ENCODE assay signal across 22 mouse cellular contexts in genomic region chr12:84829109-84829724, GRCm38 (mm10). TPM values are rescaled to one million over a fixed set of nuclear protein-coding genes. Genes with fewer than 3 reads are reported as not detected.
DNase-seq lines count a peak whose midpoint lies in the region; ATAC-seq and TF ChIP-seq lines count a peak whose summit lies in the region.
"Had no signal": no experiment of that assay in that cellular context is flagged by ENCODE, and none has a peak within 500 bp of the region (broad histone marks: within the 10 kb centered on the region; RNA-seq: fewer than 3 reads in every experiment).

No protein-coding gene starts in this region.

- no peak for TF ChIP-seq EP300 in stomach, postnatal 0 days (optimal IDR thresholded peaks at IDR 0.05)

- 0 out of 2 replicates have a peak overlapping the region, but pooled peaks have one; percentile 22 for H3K27ac ChIP-seq in cerebellum, adult 2 months (ENCODE audit: insufficient read depth, low read length)
- no peak overlapping the region for H3K27ac ChIP-seq in stomach, embryonic 16.5 days (ENCODE audit: low read length)
- H3K27ac ChIP-seq in stomach, postnatal 0 days (replicated peaks), result no peak overlapping the region
- H3K27ac ChIP-seq: embryonic facial prominence, embryonic 10.5 days; embryonic facial prominence, embryonic 13.5 days; forebrain, embryonic 12.5 days; forebrain, embryonic 15.5 days; heart, adult 2 months; heart, embryonic 10.5 days; hindbrain, embryonic 12.5 days; hindbrain, embryonic 15.5 days had no signal

- H3K4me1 ChIP-seq in cerebellum, adult 2 months (ENCODE audit: control insufficient read depth, insufficient read depth, low read length), result peaks cover 47% of the 10 kb centered on the region
- no peaks in the 10 kb centered on the region for H3K4me1 ChIP-seq in stomach, embryonic 16.5 days (ENCODE audit: control insufficient read depth, insufficient read depth, low read length)
- no peaks in the 10 kb centered on the region for H3K4me1 ChIP-seq in stomach, postnatal 0 days (replicated peaks; ENCODE audit: control insufficient read depth, insufficient read depth)
- H3K4me1 ChIP-seq: forebrain, embryonic 12.5 days; forebrain, embryonic 15.5 days; hindbrain, embryonic 12.5 days had no signal

- peak in 1 of 2 experiments; percentile 15 for DNase-seq in cerebellum, adult 2 months
- no peak for DNase-seq in cerebellum, postnatal 4 days (ENCODE audit: low spot score in 2 of 2)
- DNase-seq in cerebellum, postnatal 14 days, result peak; percentile 28 to 39
- DNase-seq in cerebellum, adult 18-20 months, result no peak
- no peak for DNase-seq in stomach, postnatal 0 days (ENCODE audit: low spot score)
- DNase-seq: adrenal gland, adult 2 months; adrenal gland, postnatal 14 days; B cell, adult 2 months; embryo, embryonic 11 days; gastrocnemius, postnatal 25 days; heart, adult 2 months; kidney, adult 8-10 months had no signal

- 0 out of 2 replicates have a peak, but pooled peaks have one; percentile 11 for ATAC-seq in stomach, embryonic 16.5 days (ENCODE audit: insufficient read depth, low FRiP score)
- no peak for ATAC-seq in stomach, postnatal 0 days (ENCODE audit: low FRiP score, low TSS enrichment)
- ATAC-seq: forebrain, embryonic 15.5 days; intestine, postnatal 0 days had no signal

- no peak overlapping the region for H3K9ac ChIP-seq in stomach, embryonic 16.5 days (ENCODE audit: low read length)
- H3K9ac ChIP-seq in stomach, postnatal 0 days (ENCODE audit: low read length), result no peak overlapping the region
- H3K9ac ChIP-seq: embryonic facial prominence, embryonic 13.5 days; forebrain, embryonic 12.5 days; forebrain, embryonic 15.5 days; hindbrain, embryonic 12.5 days; hindbrain, embryonic 15.5 days had no signal

- no peaks in the 10 kb centered on the region for H3K9me3 ChIP-seq in stomach, embryonic 16.5 days (replicated peaks; ENCODE audit: control insufficient read depth, low read length)
- H3K9me3 ChIP-seq in stomach, postnatal 0 days (ENCODE audit: control insufficient read depth, low read length), result no peaks in the 10 kb centered on the region
- H3K9me3 ChIP-seq: embryonic facial prominence, embryonic 10.5 days; embryonic facial prominence, embryonic 13.5 days; forebrain, embryonic 12.5 days; forebrain, embryonic 15.5 days; heart, embryonic 10.5 days; hindbrain, embryonic 12.5 days; hindbrain, embryonic 15.5 days had no signal

- H3K4me3 ChIP-seq in cerebellum, adult 2 months (replicated peaks; ENCODE audit: insufficient read depth, low read depth, low read length), result no peak overlapping the region
- H3K4me3 ChIP-seq in stomach, embryonic 16.5 days (replicated peaks; ENCODE audit: low read length), result no peak overlapping the region
- no peak overlapping the region for H3K4me3 ChIP-seq in stomach, postnatal 0 days (ENCODE audit: low read depth, low read length)
- H3K4me3 ChIP-seq: embryonic facial prominence, embryonic 10.5 days; embryonic facial prominence, embryonic 13.5 days; erythroblast, embryonic 14.5 days; forebrain, embryonic 12.5 days; forebrain, embryonic 15.5 days; heart, adult 2 months; heart, embryonic 10.5 days; hindbrain, embryonic 12.5 days; hindbrain, embryonic 15.5 days had no signal

- WGBS in cerebellum, adult 2 months, result 84% methylated on average over 20 of the region's 20 CpGs
- 75% methylated on average over 20 of the region's 20 CpGs for WGBS in stomach, embryonic 16.5 days
- WGBS in stomach, postnatal 0 days, result 83% methylated on average over 20 of the region's 20 CpGs

- no peak overlapping the region for H3K4me2 ChIP-seq in stomach, embryonic 16.5 days (ENCODE audit: low read depth, low read length)
- no peak overlapping the region for H3K4me2 ChIP-seq in stomach, postnatal 0 days (replicated peaks; ENCODE audit: low read depth)
- H3K4me2 ChIP-seq: embryonic facial prominence, embryonic 13.5 days; forebrain, embryonic 12.5 days; forebrain, embryonic 15.5 days; hindbrain, embryonic 12.5 days; hindbrain, embryonic 15.5 days had no signal

- TF ChIP-seq POLR2A in cerebellum, adult 2 months (IDR thresholded peaks at IDR 0.05; ENCODE audit: borderline replicate concordance, insufficient read depth, low read length), result no peak

- H3K36me3 ChIP-seq in stomach, embryonic 16.5 days (ENCODE audit: control insufficient read depth, insufficient read depth, low read length), result no peaks in the 10 kb centered on the region
- no peaks in the 10 kb centered on the region for H3K36me3 ChIP-seq in stomach, postnatal 0 days (ENCODE audit: control insufficient read depth, insufficient read depth, low read length)
- H3K36me3 ChIP-seq: embryonic facial prominence, embryonic 10.5 days; embryonic facial prominence, embryonic 13.5 days; forebrain, embryonic 12.5 days; forebrain, embryonic 15.5 days; heart, embryonic 10.5 days; hindbrain, embryonic 12.5 days; hindbrain, embryonic 15.5 days had no signal

- no peak for TF ChIP-seq CTCF in cerebellum, adult 2 months (IDR thresholded peaks at IDR 0.05; ENCODE audit: borderline replicate concordance, insufficient read depth, low read depth, low read length)
- TF ChIP-seq CTCF in stomach, postnatal 0 days (IDR thresholded peaks at IDR 0.05; ENCODE audit: low read depth), result no peak

- H3K27me3 ChIP-seq in cerebellum, adult 2 months (ENCODE audit: control insufficient read depth, insufficient read depth, low read length), result no peaks in the 10 kb centered on the region
- H3K27me3 ChIP-seq in stomach, embryonic 16.5 days (ENCODE audit: control insufficient read depth, insufficient read depth, low read length), result no peaks in the 10 kb centered on the region
- H3K27me3 ChIP-seq in stomach, postnatal 0 days (ENCODE audit: control insufficient read depth, insufficient read depth, low read length), result no peaks in the 10 kb centered on the region
- H3K27me3 ChIP-seq: embryonic facial prominence, embryonic 13.5 days; forebrain, embryonic 12.5 days; forebrain, embryonic 15.5 days; hindbrain, embryonic 12.5 days; hindbrain, embryonic 15.5 days had no signal

RNA-seq across cellular contexts. Expression of gene Ltbp2, which starts 47.1 kb away (rescaled TPM):
- polyA plus RNA-seq in cerebellum, adult 2 months (2012; rRNA removed), result 18.2 and 25.0 TPM in 2 replicates
- polyA plus RNA-seq in stomach, embryonic 16.5 days (2015; fragmentation: Nextera tagmentation; extraction: Ambion mirVana), result 1.2 and 1.6 TPM in 2 replicates
- 1.3 and 1.4 TPM in 2 replicates for polyA plus RNA-seq in stomach, postnatal 0 days (2015; fragmentation: Nextera tagmentation; extraction: Ambion mirVana)

RNA-seq across cellular contexts. Expression of gene Isca2, which starts 56.2 kb away (rescaled TPM):
- polyA plus RNA-seq in cerebellum, adult 2 months (2012; rRNA removed), result 110 and 111 TPM in 2 replicates
- 119 and 123 TPM in 2 replicates for polyA plus RNA-seq in stomach, embryonic 16.5 days (2015; fragmentation: Nextera tagmentation; extraction: Ambion mirVana)
- polyA plus RNA-seq in stomach, postnatal 0 days (2015; fragmentation: Nextera tagmentation; extraction: Ambion mirVana), result 73.0 and 75.2 TPM in 2 replicates

RNA-seq across cellular contexts. Expression of gene Npc2, which starts 56.3 kb away (rescaled TPM):
- polyA plus RNA-seq in cerebellum, adult 2 months (2012; rRNA removed), result 54.3 and 56.3 TPM in 2 replicates
- polyA plus RNA-seq in stomach, embryonic 16.5 days (2015; fragmentation: Nextera tagmentation; extraction: Ambion mirVana), result 65.5 and 69.3 TPM in 2 replicates
- polyA plus RNA-seq in stomach, postnatal 0 days (2015; fragmentation: Nextera tagmentation; extraction: Ambion mirVana), result 49.0 and 49.4 TPM in 2 replicates

Comparison
In these comparisons a context has a peak if more than half of its experiments do, and no peak if none do; other contexts are left out.
1. DNase-seq: peak in cerebellum, postnatal 14 days (2 of 2); none in cerebellum, postnatal 4 days (0 of 2), cerebellum, adult 18-20 months (0 of 2) and stomach, postnatal 0 days (single experiment).